ENCODE assay signal across 11 mouse cellular contexts in the genomic region with DNA sequence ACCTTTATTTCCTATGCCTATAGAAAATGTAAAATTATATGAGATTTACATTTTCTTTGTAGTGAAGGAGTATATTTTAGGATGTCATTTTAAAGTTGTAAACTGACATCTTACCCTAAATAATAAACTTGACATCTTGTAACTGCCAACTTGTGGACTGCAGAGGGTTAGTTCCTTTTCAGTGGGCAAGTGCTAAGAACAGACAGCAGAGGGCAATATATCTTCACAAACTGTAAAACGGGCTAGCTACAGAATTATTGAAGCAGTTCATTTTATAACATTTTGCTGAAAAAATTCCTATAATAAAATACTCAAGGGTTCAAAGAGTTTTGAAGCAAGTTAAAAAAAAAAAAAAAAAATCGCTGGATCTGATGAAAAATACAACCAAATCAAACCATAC. TPM values are rescaled to one million over a fixed set of nuclear protein-coding genes. Genes with fewer than 3 reads are reported as not detected.
DNase-seq lines count a peak whose midpoint lies in the region; ATAC-seq and TF ChIP-seq lines count a peak whose summit lies in the region.
"Had no signal": no experiment of that assay in that cellular context is flagged by ENCODE, and none has a peak within 500 bp of the region (broad histone marks: within the 10 kb centered on the region; RNA-seq: fewer than 3 reads in every experiment).

No protein-coding gene starts in this region.

- H3K4me3 ChIP-seq in lung, adult 2 months (replicated peaks; ENCODE audit: extremely low read depth, low read depth, low read length), result no peak overlapping the region
- H3K4me3 ChIP-seq in cortical plate, adult 2 months (ENCODE audit: insufficient read depth, low read length), result no peak overlapping the region
- H3K4me3 ChIP-seq: embryonic facial prominence, embryonic 15.5 days; limb, embryonic 15.5 days; neural tube, embryonic 15.5 days had no signal

- H3K4me1 ChIP-seq in lung, adult 2 months (ENCODE audit: control insufficient read depth, insufficient read depth, low read length), result no peaks in the 10 kb centered on the region
- no peaks in the 10 kb centered on the region for H3K4me1 ChIP-seq in cortical plate, adult 2 months (ENCODE audit: control insufficient read depth, insufficient read depth, low read length)
- H3K4me1 ChIP-seq: embryonic facial prominence, embryonic 15.5 days; limb, embryonic 15.5 days; neural tube, embryonic 15.5 days had no signal

- H3K27ac ChIP-seq in cortical plate, adult 2 months (ENCODE audit: insufficient read depth, low read length), result no peak overlapping the region
- H3K27ac ChIP-seq: embryonic facial prominence, embryonic 15.5 days; limb, embryonic 15.5 days; neural tube, embryonic 15.5 days had no signal

- DNase-seq in frontal cortex, postnatal 14 days (ENCODE audit: low spot score in 2 of 2), result no peak
- DNase-seq in lung, adult 2 months, result no peak
- DNase-seq in lung, adult 18-20 months, result no peak
- DNase-seq in retina, postnatal 7 days (ENCODE audit: low read depth, low spot score), result peak; percentile 16
- no peak for DNase-seq in testis, postnatal 14 days (ENCODE audit: low spot score)
- DNase-seq in adrenal gland, adult 2 months, result no peak

- WGBS in lung, adult 2 months, result 41% methylated on average over 2 of the region's 2 CpGs

- TF ChIP-seq CTCF in lung, adult 2 months (IDR thresholded peaks at IDR 0.05; ENCODE audit: insufficient read depth, low read length), result 0 out of 2 replicates have a peak, but pooled peaks have one; percentile 24
- TF ChIP-seq CTCF in cortical plate, adult 2 months (IDR thresholded peaks at IDR 0.05; ENCODE audit: extremely low read depth, insufficient read depth, low read length), result peak; percentile 48; the same call in 1 of the 2 replicates

- TF ChIP-seq POLR2A in lung, adult 2 months (IDR thresholded peaks at IDR 0.05; ENCODE audit: borderline replicate concordance, extremely low read depth, low read depth, low read length), result no peak
- TF ChIP-seq POLR2A in cortical plate, adult 2 months (IDR thresholded peaks at IDR 0.05; ENCODE audit: extremely low read depth, insufficient read depth, low read length), result no peak

- ATAC-seq in frontal cortex, adult (ENCODE audit: low TSS enrichment), result peak; percentile 87

RNA-seq across cellular contexts. Expression of a gene that starts 40.4 kb away (rescaled TPM):
- 4.9 and 8.7 TPM in 2 replicates for polyA plus RNA-seq in lung, adult 2 months (2012; rRNA removed)
- polyA plus RNA-seq in cortical plate, adult 2 months (2012; rRNA removed), result 29.9 and 30.3 TPM in 2 replicates
- total RNA-seq in adrenal gland, adult 2 months (2021), result 10 to 100 TPM; 40.9 to 47.2 TPM
- polyA plus RNA-seq in adrenal gland, adult 2 months (2012; rRNA removed), result 4.1 and 10.8 TPM in 2 replicates

RNA-seq across cellular contexts. Expression of a gene that starts 41.2 kb away (rescaled TPM):
- polyA plus RNA-seq in lung, adult 2 months (2012; rRNA removed), result 5.6 and 7.8 TPM in 2 replicates
- polyA plus RNA-seq in cortical plate, adult 2 months (2012; rRNA removed), result 69.0 and 74.4 TPM in 2 replicates
- 10 to 100 TPM; 46.9 to 65.6 TPM for total RNA-seq in adrenal gland, adult 2 months (2021)
- polyA plus RNA-seq in adrenal gland, adult 2 months (2012; rRNA removed), result 1.5 and 2.3 TPM in 2 replicates
